Mouse (Mus musculus) neural tube, embryonic 13.5 days (tissue): ENCODE results near the gene Inpp5e. TPM values are rescaled to one million over a fixed set of nuclear protein-coding genes. Genes with fewer than 3 reads are reported as not detected.

ENCODE experiments used
- ATAC-seq: fragments of 200-750 bp; cut with Nextera tagmentation; 2 replicates; pipeline ENCODE4 v1.8.0; 2017; ENCODE audit warnings: low read depth, mild to moderate bottlenecking, moderate TSS enrichment, moderate library complexity
- H3K27ac ChIP-seq: fragments of 300-500 bp; sonication (generic); replicated peaks from 2 replicates; pipeline ENCODE4 v1.5.1; 2015; ENCODE audit warnings: moderate library complexity, mild to moderate bottlenecking, inconsistent platforms
- H3K27me3 ChIP-seq: fragments of 300-500 bp; sonication (generic); 2 replicates; pipeline ENCODE4 v1.6.1; 2015; ENCODE audit warnings: mild to moderate bottlenecking, inconsistent platforms
- H3K36me3 ChIP-seq: fragments of 300-500 bp; sonication (generic); 2 replicates; pipeline ENCODE4 v1.6.1; 2015; ENCODE audit warnings: mild to moderate bottlenecking, inconsistent platforms
- H3K4me1 ChIP-seq: fragments of 300-500 bp; sonication (generic); replicated peaks from 2 replicates; pipeline ENCODE4 v1.6.1; 2015; ENCODE audit warnings: inconsistent platforms
- H3K4me2 ChIP-seq: fragments of 300-500 bp; sonication (generic); 2 replicates; pipeline ENCODE4 v1.6.1; 2015; ENCODE audit warnings: inconsistent platforms, mild to moderate bottlenecking, moderate library complexity
- H3K4me3 ChIP-seq: fragments of 300-500 bp; sonication (generic); 2 replicates; pipeline ENCODE4 v1.5.1; 2015; ENCODE audit warnings: mild to moderate bottlenecking, inconsistent platforms
- H3K9ac ChIP-seq: fragments of 300-500 bp; sonication (generic); 2 replicates; pipeline ENCODE4 v1.6.1; 2015; ENCODE audit warnings: moderate library complexity, mild to moderate bottlenecking, inconsistent platforms
- H3K9me3 ChIP-seq: fragments of 300-500 bp; sonication (generic); 2 replicates; pipeline ENCODE4 v1.6.1; 2016; ENCODE audit warnings: inconsistent platforms
- WGBS: fragments of 180-500 bp; shearing (Covaris S2); methylation state at CpG from one replicate; pipeline ENCODE4 v1.1.7; 2015; 5-methylcytosine and 5-hydroxymethylcytosine counted together
- polyA plus RNA-seq: library from polyadenylated mRNA; unstranded; fragments of >200 nt; fragmentation: Nextera tagmentation; extraction: Ambion mirVana; gene quantifications from 2 replicates; pipeline ENCODE4 v1.2.1, GENCODE M21; 2015

Gene Inpp5e
- polyA plus RNA-seq, 1 experiment from 2014 or later, result 25.5 TPM

DNA sequence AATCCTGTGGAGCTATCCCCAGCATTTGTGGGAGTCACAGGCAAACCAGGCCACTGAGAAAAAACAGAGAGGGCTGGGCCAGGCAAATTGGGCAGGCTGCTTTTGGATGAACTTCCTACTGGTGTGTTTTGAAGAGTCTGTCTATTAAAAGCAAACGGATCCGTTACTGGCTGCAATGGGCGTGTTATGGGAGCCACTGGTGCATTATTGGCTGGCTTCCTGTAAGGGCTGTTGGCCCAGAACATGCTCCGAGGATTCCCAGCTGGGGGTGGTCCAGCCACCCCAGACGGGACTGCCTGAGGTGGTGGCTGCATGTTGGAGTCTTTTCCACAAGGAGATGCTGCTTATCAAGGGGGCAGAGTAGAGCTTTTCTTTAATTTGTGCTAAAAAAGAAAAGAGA is 32.7 kb upstream of the Inpp5e start:
- Histone ChIP-seq H3K9me3 (no peaks in the 10 kb centered on the region), H3K27ac (no peak overlapping the region), H3K9ac (no peak overlapping the region), H3K4me2 (no peak overlapping the region), H3K4me3 (no peak overlapping the region), H3K27me3 (no peaks in the 10 kb centered on the region), H3K36me3 (peaks cover 49% of the 10 kb centered on the region), H3K4me1 (peaks cover 57% of the 10 kb centered on the region)
- ATAC-seq, result no peak
- WGBS, result 84% methylated on average over 5 of the region's 5 CpGs

DNA sequence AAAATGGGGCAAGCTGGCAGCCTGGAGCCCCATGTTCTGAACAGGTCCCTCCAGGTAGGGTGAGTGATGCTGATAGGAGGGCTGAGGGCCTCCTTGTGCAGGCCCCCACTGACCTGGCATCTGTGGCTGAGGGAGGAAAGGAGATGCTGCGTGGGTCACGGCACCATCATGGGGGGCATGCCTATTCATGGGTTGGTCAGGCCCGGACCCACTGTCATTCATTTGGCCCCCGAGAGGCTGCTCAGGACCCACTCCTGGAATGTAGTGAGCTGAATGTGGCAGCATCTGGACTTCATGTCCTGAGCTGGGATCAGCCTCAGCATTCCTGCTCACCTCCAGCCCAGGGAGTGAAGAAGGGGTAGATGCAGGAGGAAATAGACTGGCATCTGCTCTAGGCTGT is 32.3 kb upstream of the Inpp5e start:
- no peak overlapping the region for H3K4me2 ChIP-seq
- H3K4me1 ChIP-seq, result peaks cover 54% of the 10 kb centered on the region
- no peaks in the 10 kb centered on the region for H3K27me3 ChIP-seq
- H3K9ac ChIP-seq, result no peak overlapping the region
- H3K4me3 ChIP-seq, result no peak overlapping the region
- no peaks in the 10 kb centered on the region for H3K9me3 ChIP-seq
- ATAC-seq, result no peak
- H3K36me3 ChIP-seq, result peaks cover 49% of the 10 kb centered on the region
- 97% methylated on average over 4 of the region's 4 CpGs for WGBS
- H3K27ac ChIP-seq, result no peak overlapping the region

GRCm38 (mm10) chr2:26439671-26440070 is 30.7 kb upstream of the Inpp5e start:
- Histone ChIP-seq H3K36me3 (peaks cover 65% of the 10 kb centered on the region), H3K4me1 (peaks cover 52% of the 10 kb centered on the region), H3K9ac (no peak overlapping the region), H3K4me3 (no peak overlapping the region), H3K9me3 (no peaks in the 10 kb centered on the region), H3K27ac (no peak overlapping the region), H3K27me3 (no peaks in the 10 kb centered on the region), H3K4me2 (no peak overlapping the region)
- 95% methylated on average over 6 of the region's 6 CpGs for WGBS
- ATAC-seq, result no peak

DNA sequence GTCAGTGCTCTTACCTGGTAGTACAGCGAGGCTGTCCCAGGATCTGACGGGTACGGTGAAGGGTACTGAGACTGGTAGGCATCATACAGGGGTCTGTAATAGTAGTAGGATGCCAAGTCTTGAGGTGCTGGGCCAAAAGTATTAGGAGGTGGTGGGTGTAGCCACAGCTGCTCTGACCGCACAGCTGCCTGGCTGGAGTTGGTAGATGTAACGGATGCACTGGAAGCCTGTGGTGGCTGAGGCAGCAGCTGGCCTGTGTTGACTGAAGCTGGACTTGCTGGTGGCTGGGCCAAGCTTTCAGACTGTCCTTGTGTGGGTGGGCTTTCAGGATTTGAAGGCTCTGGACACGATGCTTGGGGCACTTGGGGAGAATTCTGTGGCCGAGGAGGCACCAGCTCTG is 29.4 kb upstream of the Inpp5e start:
- H3K27ac ChIP-seq, result no peak overlapping the region
- no peaks in the 10 kb centered on the region for H3K27me3 ChIP-seq
- no peak overlapping the region for H3K4me2 ChIP-seq
- H3K4me1 ChIP-seq, result peaks cover 39% of the 10 kb centered on the region
- H3K9me3 ChIP-seq, result no peaks in the 10 kb centered on the region
- no peak for ATAC-seq
- no peak overlapping the region for H3K4me3 ChIP-seq
- H3K36me3 ChIP-seq, result peaks cover 78% of the 10 kb centered on the region
- 0 out of 2 replicates have a peak overlapping the region, but pooled peaks have one; percentile 23 for H3K9ac ChIP-seq
- WGBS, result 90% methylated on average over 7 of the region's 7 CpGs

- 79% methylated on average over 4 of the region's 4 CpGs for WGBS
- peak overlapping the region; percentile 9 for H3K9ac ChIP-seq
- no peaks in the 10 kb centered on the region for H3K27me3 ChIP-seq
- peaks cover 33% of the 10 kb centered on the region for H3K4me1 ChIP-seq
- H3K9me3 ChIP-seq, result no peaks in the 10 kb centered on the region
- peaks cover 90% of the 10 kb centered on the region for H3K36me3 ChIP-seq
- no peak overlapping the region for H3K4me2 ChIP-seq
- H3K27ac ChIP-seq, result no peak overlapping the region
- H3K4me3 ChIP-seq, result no peak overlapping the region
- no peak for ATAC-seq
Observed at GRCm38 (mm10) chr2:26437221-26437620, 28.2 kb upstream of the Inpp5e start.

DNA sequence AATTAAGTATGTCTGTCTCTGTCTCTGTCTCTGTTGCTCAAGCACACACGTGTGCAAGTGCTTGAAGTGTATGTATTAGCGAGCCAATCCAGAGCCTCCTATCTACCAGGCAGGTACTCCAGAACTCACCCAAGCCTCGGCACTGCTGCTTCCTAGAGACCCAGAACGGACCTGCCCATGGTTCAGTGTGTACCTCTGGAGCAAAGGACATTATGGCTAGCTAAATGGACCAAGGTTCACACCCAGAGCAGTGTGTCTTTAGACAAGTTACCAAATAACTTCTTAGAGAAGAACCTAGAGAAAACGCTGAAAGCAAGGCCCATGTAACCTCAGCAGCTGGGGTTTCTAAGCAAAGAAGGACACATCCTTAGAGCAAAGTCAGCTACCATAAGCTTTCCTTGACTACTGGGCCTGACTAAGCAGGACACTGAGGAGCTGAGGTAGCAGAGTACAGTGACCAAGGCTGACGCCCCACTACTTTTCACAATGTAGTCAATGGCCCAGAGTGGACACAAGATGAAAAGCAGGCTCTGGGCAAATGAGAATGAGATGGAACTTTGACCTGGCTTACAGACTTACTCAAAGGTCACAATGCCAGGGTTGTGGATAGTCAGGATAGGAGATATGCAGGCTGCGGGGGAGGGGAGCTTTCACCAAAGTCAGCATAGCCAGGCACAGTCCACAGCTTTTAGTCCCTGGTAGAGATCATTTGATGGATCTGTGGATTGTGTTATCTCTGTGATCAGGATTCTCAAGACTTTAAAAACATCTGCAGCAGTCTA is 26.0 kb upstream of the Inpp5e start:
- no peaks in the 10 kb centered on the region for H3K9me3 ChIP-seq
- H3K9ac ChIP-seq, result no peak overlapping the region
- peaks cover 34% of the 10 kb centered on the region for H3K4me1 ChIP-seq
- H3K27me3 ChIP-seq, result no peaks in the 10 kb centered on the region
- peaks cover 91% of the 10 kb centered on the region for H3K36me3 ChIP-seq
- no peak overlapping the region for H3K27ac ChIP-seq
- WGBS, result 90% methylated on average over 7 of the region's 7 CpGs
- ATAC-seq, result no peak
- no peak overlapping the region for H3K4me3 ChIP-seq
- no peak overlapping the region for H3K4me2 ChIP-seq

GRCm38 (mm10) chr2:26429851-26430250 is 20.8 kb upstream of the Inpp5e start:
- H3K27ac ChIP-seq, result no peak overlapping the region
- H3K4me1 ChIP-seq, result peaks cover 5% of the 10 kb centered on the region
- H3K4me2 ChIP-seq, result no peak overlapping the region
- H3K27me3 ChIP-seq, result no peaks in the 10 kb centered on the region
- peaks cover 96% of the 10 kb centered on the region for H3K36me3 ChIP-seq
- 84% methylated on average over 5 of the region's 5 CpGs for WGBS
- no peak overlapping the region for H3K4me3 ChIP-seq
- H3K9ac ChIP-seq, result no peak overlapping the region
- H3K9me3 ChIP-seq, result no peaks in the 10 kb centered on the region
- no peak for ATAC-seq

GRCm38 (mm10) chr2:26424541-26424940 is 15.5 kb upstream of the Inpp5e start:
- no peaks in the 10 kb centered on the region for H3K9me3 ChIP-seq
- H3K4me1 ChIP-seq, result no peaks in the 10 kb centered on the region
- H3K27me3 ChIP-seq, result no peaks in the 10 kb centered on the region
- H3K4me3 ChIP-seq, result no peak overlapping the region
- WGBS, result 91% methylated on average over 2 of the region's 2 CpGs
- H3K36me3 ChIP-seq, result peaks cover 95% of the 10 kb centered on the region
- H3K4me2 ChIP-seq, result no peak overlapping the region
- no peak for ATAC-seq
- H3K9ac ChIP-seq, result no peak overlapping the region
- no peak overlapping the region for H3K27ac ChIP-seq

GRCm38 (mm10) chr2:26423086-26423485 is 14.1 kb upstream of the Inpp5e start:
- H3K36me3 ChIP-seq, result peaks cover 95% of the 10 kb centered on the region

DNA sequence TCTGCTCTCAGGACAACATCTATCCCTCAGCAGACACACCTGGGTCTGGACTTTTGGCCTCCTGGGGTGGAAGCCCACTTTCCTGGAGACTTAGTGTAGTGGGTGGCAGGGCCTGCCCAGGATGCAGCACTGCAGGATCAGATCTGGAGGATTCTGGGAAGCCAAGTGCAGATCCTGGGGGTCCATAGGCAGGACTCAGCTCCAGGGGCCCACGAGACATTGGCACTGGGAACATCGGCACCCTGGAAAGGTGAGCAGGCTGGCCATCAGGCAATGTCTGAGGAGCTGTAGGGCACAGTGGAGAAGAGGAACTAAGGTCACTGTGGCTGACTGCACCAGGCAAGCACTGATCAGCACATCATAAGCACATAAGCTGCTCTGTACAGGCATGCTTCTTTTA is 13.0 kb upstream of the Inpp5e start:
- H3K4me3 ChIP-seq, result no peak overlapping the region
- H3K4me1 ChIP-seq, result no peaks in the 10 kb centered on the region
- no peak for ATAC-seq
- H3K9me3 ChIP-seq, result no peaks in the 10 kb centered on the region
- 92% methylated on average over 2 of the region's 2 CpGs for WGBS
- no peaks in the 10 kb centered on the region for H3K27me3 ChIP-seq
- peaks cover 96% of the 10 kb centered on the region for H3K36me3 ChIP-seq
- no peak overlapping the region for H3K4me2 ChIP-seq
- no peak overlapping the region for H3K27ac ChIP-seq
- no peak overlapping the region for H3K9ac ChIP-seq

More at GRCm38 (mm10) chr2:26423086-26423485, 14.1 kb upstream of the Inpp5e start:
- WGBS, result 95% methylated on average over 1 of the region's 1 CpGs
- H3K27me3 ChIP-seq, result no peaks in the 10 kb centered on the region
- H3K4me3 ChIP-seq, result no peak overlapping the region
- no peaks in the 10 kb centered on the region for H3K4me1 ChIP-seq
- no peaks in the 10 kb centered on the region for H3K9me3 ChIP-seq
- ATAC-seq, result no peak
- no peak overlapping the region for H3K27ac ChIP-seq
- H3K9ac ChIP-seq, result no peak overlapping the region
- H3K4me2 ChIP-seq, result no peak overlapping the region

DNA sequence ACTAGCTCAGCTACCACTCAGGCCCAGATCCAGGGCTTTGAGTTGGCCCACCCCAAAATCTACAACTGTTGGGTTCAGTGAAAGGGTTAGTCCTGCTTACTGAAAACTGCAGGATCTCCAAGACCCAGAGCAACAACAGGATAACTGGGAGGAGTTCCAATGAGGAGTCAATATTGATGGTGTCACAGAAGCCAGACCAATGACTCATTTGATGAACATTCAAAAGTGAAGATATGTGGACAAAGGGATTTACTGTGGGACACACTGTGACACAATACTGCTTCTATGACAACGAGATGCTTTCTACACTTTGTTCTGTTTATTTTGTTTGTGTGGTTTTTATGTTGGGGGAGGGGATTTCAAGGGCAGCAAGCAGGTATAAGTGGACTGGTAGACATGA is 9.1 kb upstream of the Inpp5e start:
- no peak for ATAC-seq
- Histone ChIP-seq H3K4me3 (no peak overlapping the region), H3K36me3 (peaks cover 98% of the 10 kb centered on the region), H3K4me1 (no peaks in the 10 kb centered on the region), H3K9ac (no peak overlapping the region), H3K27ac (no peak overlapping the region), H3K4me2 (no peak overlapping the region), H3K27me3 (no peaks in the 10 kb centered on the region), H3K9me3 (no peaks in the 10 kb centered on the region)
- 83% methylated on average over 1 of the region's 1 CpGs for WGBS

DNA sequence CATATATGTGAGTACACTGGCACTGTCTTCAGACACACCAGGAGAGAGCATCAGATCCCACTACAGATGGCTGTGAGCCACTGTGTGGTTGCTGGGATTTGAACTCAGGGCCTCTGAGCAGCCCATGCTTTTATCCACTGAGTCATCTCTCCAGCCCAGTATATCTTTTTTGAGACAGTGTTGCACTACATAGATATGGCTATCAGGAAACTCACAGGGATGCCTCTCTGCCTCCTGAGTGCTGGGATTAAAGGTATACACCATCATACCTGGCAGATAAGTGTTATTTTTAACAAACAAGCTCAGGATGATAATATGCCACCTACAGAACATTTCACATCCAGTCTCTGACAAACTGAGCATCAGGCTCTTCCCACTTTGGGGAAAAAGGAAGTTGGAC is 8.1 kb upstream of the Inpp5e start:
- H3K27ac ChIP-seq, result no peak overlapping the region
- H3K27me3 ChIP-seq, result no peaks in the 10 kb centered on the region
- no peak overlapping the region for H3K4me2 ChIP-seq
- H3K4me3 ChIP-seq, result no peak overlapping the region
- peaks cover 98% of the 10 kb centered on the region for H3K36me3 ChIP-seq
- H3K9ac ChIP-seq, result no peak overlapping the region
- ATAC-seq, result no peak
- no peaks in the 10 kb centered on the region for H3K9me3 ChIP-seq
- H3K4me1 ChIP-seq, result no peaks in the 10 kb centered on the region

DNA sequence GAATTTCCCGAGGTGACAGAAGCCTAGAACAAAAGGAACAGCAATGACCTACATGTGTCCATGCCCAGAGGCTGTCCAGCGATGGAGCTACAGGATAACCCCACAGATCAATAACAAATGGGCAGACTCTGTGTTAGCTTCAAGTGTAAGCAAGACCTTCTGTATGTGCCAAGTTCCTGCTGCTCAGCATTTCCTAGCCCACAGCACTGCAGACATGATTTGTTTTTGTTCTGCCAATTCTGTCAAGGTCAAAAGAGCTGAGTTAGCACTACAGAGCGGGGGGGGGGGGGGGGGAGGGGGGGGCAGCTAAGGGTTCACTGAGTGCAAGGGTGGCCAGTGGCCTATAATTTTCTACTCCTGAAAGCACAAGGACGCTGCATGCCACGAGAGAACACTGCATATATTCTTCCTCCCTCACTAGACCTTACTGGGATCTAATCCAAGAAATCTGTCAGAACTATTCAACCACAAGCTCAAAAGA is 2.0 kb upstream of the Inpp5e start:
- WGBS, result 73% methylated on average over 4 of the region's 5 CpGs
- H3K9ac ChIP-seq, result no peak overlapping the region
- no peak overlapping the region for H3K4me2 ChIP-seq
- peaks cover 63% of the 10 kb centered on the region for H3K36me3 ChIP-seq
- no peak overlapping the region for H3K4me3 ChIP-seq
- H3K4me1 ChIP-seq, result peaks cover 30% of the 10 kb centered on the region
- no peak overlapping the region for H3K27ac ChIP-seq
- no peak for ATAC-seq
- no peaks in the 10 kb centered on the region for H3K9me3 ChIP-seq
- no peaks in the 10 kb centered on the region for H3K27me3 ChIP-seq
